Mouse (Mus musculus): ENCODE data around the gene Cd244a. TPM values are rescaled to one million over a fixed set of nuclear protein-coding genes. Genes with fewer than 3 reads are reported as not detected.

The Cd244a gene
- total and polyA plus RNA-seq, 3 experiments = 0.21 to 0.64 (median 0.41) TPM

- Histone ChIP-seq H3K9ac (ENCODE audit: insufficient read depth, low read depth) (no peak overlapping the region), H3K27me3 (replicated peaks) (no peaks in the 10 kb centered on the region), H3K36me3 (replicated peaks in 1 of 2; ENCODE audit: control insufficient read depth in 1 of 2, insufficient read depth in 1 of 2, low read length in 1 of 2) (peaks cover 2 to 6% of the 10 kb centered on the region in 2 experiments), H3K4me2 (ENCODE audit: insufficient read depth, low read depth, poor library complexity, severe bottlenecking) (no peak overlapping the region), H3K79me2 (replicated peaks; ENCODE audit: control insufficient read depth, extremely low read depth, insufficient read depth, poor library complexity, severe bottlenecking) (peaks cover 6% of the 10 kb centered on the region; the same call in 1 of the 2 replicates), H3K9me3 (replicated peaks; ENCODE audit: low read length) (no peaks in the 10 kb centered on the region), H3K4me1 (ENCODE audit: control insufficient read depth in 1 of 2, insufficient read depth in 2 of 2) (peaks cover 9 to 69% of the 10 kb centered on the region in 2 experiments; a peak in 3 of 4 replicates), H3K27ac (ENCODE audit: insufficient read depth, low read depth) (no peak overlapping the region), H3K4me3 (replicated peaks in 1 of 3; ENCODE audit: low read depth in 2 of 3, low read length in 2 of 3, poor library complexity in 1 of 3) (no peak overlapping the region)
- TF ChIP-seq POLR2AphosphoS2 (IDR thresholded peaks at IDR 0.05; ENCODE audit: low read depth, low read length) (no peak), RAD21 (IDR thresholded peaks at IDR 0.05; ENCODE audit: low read depth, low read length) (peak; percentile 57), NELFE (IDR thresholded peaks at IDR 0.05; ENCODE audit: low read depth, low read length) (no peak), SMC3 (IDR thresholded peaks at IDR 0.05; ENCODE audit: low read depth, low read length) (peak; percentile 70), CTCF (conservative IDR thresholded peaks at IDR 0.05 in 1 of 2, IDR thresholded peaks at IDR 0.05 in 1 of 2; ENCODE audit: low read depth in 2 of 2, low read length in 2 of 2) (peak; percentile 74 to 77)
- in situ Hi-C loops (cut with MboI; ENCODE audit: low pct_ligation_motif_present, low pct_unique_long_range_greater_than_20kb, low sequenced_read_pairs) = no loop called here
- peak; percentile 73 for DNase-seq (ENCODE audit: extremely low read depth)
- dilution Hi-C loops (cut with MboI; ENCODE audit: extremely low pct_ligation_motif_present, extremely low pct_unique_long_range_greater_than_20kb, low sequenced_read_pairs) = no loop called here
These were observed 51.0 kb downstream of the Cd244a start for GRCm38 (mm10) chr1:171610026-171610425.

DNA sequence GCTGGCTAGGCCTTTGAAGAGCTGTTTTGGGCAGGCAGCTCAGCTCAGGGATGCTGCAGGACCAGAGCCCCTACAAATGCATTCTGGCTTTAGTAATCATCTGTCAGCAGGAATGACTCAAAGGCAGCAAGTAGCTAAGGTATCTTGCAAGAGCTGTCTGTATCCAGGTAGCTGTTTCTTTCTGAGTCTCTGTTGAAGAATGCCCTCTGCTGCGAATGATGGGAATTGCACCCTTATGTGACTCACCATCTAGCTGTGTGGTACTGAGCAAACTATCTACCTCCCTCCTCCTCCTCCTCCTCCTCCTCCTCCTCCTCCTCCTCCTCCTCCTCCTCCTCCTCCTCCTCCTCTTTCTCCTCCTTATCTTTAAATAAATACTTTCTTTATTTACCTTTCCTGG lies 51.8 kb downstream of the Cd244a start:
- H3K36me3 ChIP-seq (replicated peaks in 1 of 2; ENCODE audit: control insufficient read depth in 1 of 2, insufficient read depth in 1 of 2, low read length in 1 of 2) = peaks cover 0 to under 1% of the 10 kb centered on the region in 2 experiments
- no peaks in the 10 kb centered on the region for H3K27me3 ChIP-seq (replicated peaks)
- no peaks in the 10 kb centered on the region for H3K9me3 ChIP-seq (replicated peaks; ENCODE audit: low read length)
- H3K27ac ChIP-seq (ENCODE audit: insufficient read depth, low read depth) = no peak overlapping the region
- no peak overlapping the region for H3K4me3 ChIP-seq (replicated peaks in 1 of 3; ENCODE audit: low read depth in 2 of 3, low read length in 2 of 3, poor library complexity in 1 of 3)
- DNase-seq (ENCODE audit: extremely low read depth) = peak; percentile 61
- H3K9ac ChIP-seq (ENCODE audit: insufficient read depth, low read depth) = no peak overlapping the region
- no peak overlapping the region for H3K4me2 ChIP-seq (ENCODE audit: insufficient read depth, low read depth, poor library complexity, severe bottlenecking)
- TF ChIP-seq RCOR1 (conservative IDR thresholded peaks at IDR 0.05; ENCODE audit: low read depth, low read length) = no peak
- no peak for TF ChIP-seq NELFE (IDR thresholded peaks at IDR 0.05; ENCODE audit: low read depth, low read length)
- TF ChIP-seq HCFC1 (IDR thresholded peaks at IDR 0.05; ENCODE audit: low read depth, low read length) = no peak
- no peak for TF ChIP-seq POLR2A (IDR thresholded peaks at IDR 0.05; ENCODE audit: low read depth, low read length)
- no peak for TF ChIP-seq JUND (conservative IDR thresholded peaks at IDR 0.05; ENCODE audit: low read depth, low read length)
- TF ChIP-seq TBP (conservative IDR thresholded peaks at IDR 0.05; ENCODE audit: low read depth, low read length) = no peak
- no peak for TF ChIP-seq ELF1 (IDR thresholded peaks at IDR 0.05; ENCODE audit: low read depth, low read length)
- TF ChIP-seq ZC3H11A (IDR thresholded peaks at IDR 0.05; ENCODE audit: low read depth, low read length) = no peak
- peak; percentile 26; the same call in 1 of the 2 replicates for TF ChIP-seq SMC3 (IDR thresholded peaks at IDR 0.05; ENCODE audit: low read depth, low read length)
- TF ChIP-seq MXI1 (IDR thresholded peaks at IDR 0.05; ENCODE audit: low read depth, low read length) = no peak
- no peak for TF ChIP-seq SIN3A (IDR thresholded peaks at IDR 0.05; ENCODE audit: low read length)
- peak; percentile 13 for TF ChIP-seq RAD21 (IDR thresholded peaks at IDR 0.05; ENCODE audit: low read depth, low read length)
- TF ChIP-seq MAX (IDR thresholded peaks at IDR 0.05; ENCODE audit: low read length) = no peak
- TF ChIP-seq MAFK (IDR thresholded peaks at IDR 0.05; ENCODE audit: insufficient replicate concordance, low read length) = no peak
- no peak for TF ChIP-seq ZMIZ1 (IDR thresholded peaks at IDR 0.05; ENCODE audit: low read depth, low read length)
- TF ChIP-seq USF1 (IDR thresholded peaks at IDR 0.05; ENCODE audit: low read depth, low read length) = no peak
- TF ChIP-seq NRF1 (IDR thresholded peaks at IDR 0.05; ENCODE audit: low read depth, low read length) = no peak
- TF ChIP-seq MEF2A (IDR thresholded peaks at IDR 0.05; ENCODE audit: borderline replicate concordance, low read depth, low read length) = no peak
- TF ChIP-seq IRF4 (IDR thresholded peaks at IDR 0.05; ENCODE audit: low read depth, low read length) = no peak
- TF ChIP-seq CTCF (conservative IDR thresholded peaks at IDR 0.05 in 1 of 2, IDR thresholded peaks at IDR 0.05 in 1 of 2; ENCODE audit: low read depth in 2 of 2, low read length in 2 of 2) = peak; percentile 30 to 60; a peak in 2 of 4 replicates
- H3K79me2 ChIP-seq (replicated peaks; ENCODE audit: control insufficient read depth, extremely low read depth, insufficient read depth, poor library complexity, severe bottlenecking) = peaks cover under 1% of the 10 kb centered on the region; the same call in 1 of the 2 replicates
- dilution Hi-C loops (cut with MboI; ENCODE audit: extremely low pct_ligation_motif_present, extremely low pct_unique_long_range_greater_than_20kb, low sequenced_read_pairs) = no loop called here
- in situ Hi-C loops (cut with MboI; ENCODE audit: low pct_ligation_motif_present, low pct_unique_long_range_greater_than_20kb, low sequenced_read_pairs) = no loop called here
- H3K4me1 ChIP-seq (ENCODE audit: control insufficient read depth in 1 of 2, insufficient read depth in 2 of 2) = peaks cover 7 to 62% of the 10 kb centered on the region in 2 experiments; a peak in 3 of 4 replicates

All from CH12.LX (cell line).